Mouse (Mus musculus) cerebellum, postnatal 36 days (tissue): ENCODE results near the gene Olfr1290.

Experiments
- DNase-seq, 2 experiments: peaks; one replicate each; pipeline ENCODE4 v3.0.0; 2021 to 2022; ENCODE audit warnings: mixed read lengths in 2 of 2

The Olfr1290 gene

GRCm38 (mm10) chr2:111493729-111494128 is at the start of gene Olfr1290:
TSS of gene Olfr1290 (minus strand) at chr2:111493829.
- no peak for DNase-seq

DNA sequence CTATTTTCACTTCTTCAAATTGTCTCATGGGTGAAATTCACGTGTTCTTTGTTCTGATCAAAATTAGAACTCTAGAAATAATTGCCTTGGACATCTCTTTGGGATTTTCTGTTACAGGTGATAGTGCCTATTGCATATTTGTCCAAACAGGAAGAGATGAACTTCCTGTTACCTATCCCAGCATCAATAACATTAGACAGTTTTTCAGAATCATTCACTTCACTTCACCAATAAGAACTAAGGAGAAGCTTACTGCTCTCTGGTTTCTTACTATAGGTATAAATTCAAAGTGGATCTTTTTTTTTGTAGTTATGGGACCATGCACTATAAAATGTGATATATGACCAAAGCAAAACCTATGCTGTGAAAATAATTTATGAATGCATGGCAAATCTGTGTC is 46.6 kb upstream of the Olfr1290 start, which contains the start of gene Olfr1294:
TSS of gene Olfr1294 (minus strand) at position 101 of the 400 bp plus-strand sequence.
- DNase-seq: no peak

- DNase-seq: no peak
Observed at GRCm38 (mm10) chr2:111524903-111525302, 31.3 kb upstream of the Olfr1290 start, which contains the start of gene Olfr1293-ps. TSS of gene Olfr1293-ps (plus strand) at chr2:111525203.

- no peak for DNase-seq
Observed at GRCm38 (mm10) chr2:111517451-111517850, 23.8 kb upstream of the Olfr1290 start.

DNA sequence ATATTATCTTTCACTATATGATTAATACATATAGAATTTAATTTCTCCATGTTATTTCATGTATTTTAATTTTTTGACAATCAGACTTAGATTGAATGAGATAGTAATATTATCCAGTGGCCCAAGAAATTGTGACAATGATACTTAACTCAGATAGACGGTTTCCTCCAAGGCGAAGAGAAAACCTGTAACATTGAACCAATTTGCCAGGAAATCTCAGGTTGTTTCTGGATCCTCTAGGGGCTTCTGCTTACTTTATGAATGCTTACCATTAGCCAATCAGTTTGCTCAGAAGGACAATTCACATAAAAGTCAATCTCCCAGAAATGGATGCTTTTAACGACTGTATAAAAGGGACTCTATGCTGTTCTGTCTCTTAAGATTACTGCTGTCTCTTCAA is 3.3 kb upstream of the Olfr1290 start, which contains the start of gene Olfr1291-ps1:
TSS of gene Olfr1291-ps1 (plus strand) at position 301 of the 400 bp plus-strand sequence.
- no peak for DNase-seq

GRCm38 (mm10) chr2:111480519-111480918 is 13.1 kb downstream of the Olfr1290 start, which contains the start of gene Olfr1289:
TSS of gene Olfr1289 (plus strand) at chr2:111480819.
- DNase-seq: no peak

- no peak for DNase-seq
Observed at GRCm38 (mm10) chr2:111473801-111474200, 19.8 kb downstream of the Olfr1290 start, which contains the start of gene Olfr1288. TSS of gene Olfr1288 (plus strand) at chr2:111474101.

- no peak for DNase-seq
Observed at GRCm38 (mm10) chr2:111448842-111449241, 44.8 kb downstream of the Olfr1290 start, which contains the start of gene Olfr1287. TSS of gene Olfr1287 (plus strand) at chr2:111449142.
